Mouse (Mus musculus): Measurements from ENCODE around the gene Kcnmb4.

GRCm38 (mm10) chr10:116513254-116513635 is 39.6 kb upstream of the Kcnmb4 start:
- TF ChIP-seq CTCF (IDR thresholded peaks at IDR 0.05; ENCODE audit: extremely low read depth, insufficient read depth, insufficient read length, insufficient replicate concordance) = no peak
- TF ChIP-seq POLR2A (IDR thresholded peaks at IDR 0.05; ENCODE audit: low read depth, low read length) = no peak
